Mouse (Mus musculus) embryonic facial prominence, embryonic 13.5 days (tissue): ENCODE results near the gene Adamts16. TPM values are rescaled to one million over a fixed set of nuclear protein-coding genes. Genes with fewer than 3 reads are reported as not detected.
"Not testable (repeated sequence)": the region's sequence is repeated elsewhere in the genome, so short reads cannot be mapped to it uniquely, and the experiment has no call there.

Experiments
- ATAC-seq: fragments of 200-750 bp; cut with Nextera tagmentation; 2 replicates; pipeline ENCODE4 v1.8.0; 2017; ENCODE audit warnings: low read depth; ENCODE audit not compliant: insufficient number of reproducible peaks, insufficient read depth, low FRiP score, low TSS enrichment
- H3K27ac ChIP-seq: fragments of 300-500 bp; sonication (generic); 2 replicates; pipeline ENCODE4 v1.5.1; 2015; ENCODE audit warnings: moderate library complexity, mild to moderate bottlenecking, inconsistent platforms
- H3K27me3 ChIP-seq: fragments of 300-500 bp; sonication (generic); 2 replicates; pipeline ENCODE4 v1.6.1; 2015; ENCODE audit warnings: mild to moderate bottlenecking, inconsistent platforms
- H3K36me3 ChIP-seq: fragments of 300-500 bp; sonication (generic); 2 replicates; pipeline ENCODE4 v1.6.1; 2015; ENCODE audit warnings: mild to moderate bottlenecking, inconsistent platforms
- H3K4me1 ChIP-seq: fragments of 300-500 bp; sonication (generic); 2 replicates; pipeline ENCODE4 v1.6.1; 2015; ENCODE audit warnings: inconsistent platforms
- H3K4me2 ChIP-seq: fragments of 300-500 bp; sonication (generic); 2 replicates; pipeline ENCODE4 v1.6.1; 2015; ENCODE audit warnings: moderate library complexity, mild to moderate bottlenecking, inconsistent platforms
- H3K4me3 ChIP-seq: fragments of 300-500 bp; sonication (generic); 2 replicates; pipeline ENCODE4 v1.5.1; 2015; ENCODE audit warnings: mild to moderate bottlenecking, inconsistent platforms
- H3K9ac ChIP-seq: fragments of 300-500 bp; sonication (generic); 2 replicates; pipeline ENCODE4 v1.6.1; 2015; ENCODE audit warnings: mild to moderate bottlenecking, inconsistent platforms
- H3K9me3 ChIP-seq: fragments of 300-500 bp; sonication (generic); 2 replicates; pipeline ENCODE4 v1.6.1; 2016; ENCODE audit warnings: inconsistent platforms
- WGBS: fragments of 180-500 bp; shearing (Covaris S2); methylation state at CpG from one replicate; pipeline ENCODE4 v1.1.7; 2015; ENCODE audit warnings: mixed read lengths; 5-methylcytosine and 5-hydroxymethylcytosine counted together
- polyA plus RNA-seq: library from polyadenylated mRNA; unstranded; fragments of >200 nt; fragmentation: Nextera tagmentation; extraction: Ambion mirVana; gene quantifications from 2 replicates; pipeline ENCODE4 v1.2.1, GENCODE M21; 2015

The Adamts16 gene
- 0.36 and 0.55 TPM in 2 replicates for polyA plus RNA-seq

GRCm38 (mm10) chr13:70841421-70841904, at the start of gene Adamts16:
Gene Adamts16 (minus strand): TSS chr13:70841811.
- Histone ChIP-seq H3K9me3 (no peaks in the 10 kb centered on the region), H3K27ac (no peak within 1 kb of the TSS), H3K36me3 (no peaks in the 10 kb centered on the region), H3K4me1 (peaks cover 10% of the 10 kb centered on the region), H3K4me3 (peak within 1 kb of the TSS; percentile 23), H3K4me2 (peak within 1 kb of the TSS; percentile 50), H3K9ac (0 out of 2 replicates have a peak within 1 kb of the TSS, but pooled peaks have one; percentile 1), H3K27me3 (peaks cover 71% of the 10 kb centered on the region)
- ATAC-seq, result no peak
- WGBS, result 2% methylated on average over 18 of the region's 18 CpGs

DNA sequence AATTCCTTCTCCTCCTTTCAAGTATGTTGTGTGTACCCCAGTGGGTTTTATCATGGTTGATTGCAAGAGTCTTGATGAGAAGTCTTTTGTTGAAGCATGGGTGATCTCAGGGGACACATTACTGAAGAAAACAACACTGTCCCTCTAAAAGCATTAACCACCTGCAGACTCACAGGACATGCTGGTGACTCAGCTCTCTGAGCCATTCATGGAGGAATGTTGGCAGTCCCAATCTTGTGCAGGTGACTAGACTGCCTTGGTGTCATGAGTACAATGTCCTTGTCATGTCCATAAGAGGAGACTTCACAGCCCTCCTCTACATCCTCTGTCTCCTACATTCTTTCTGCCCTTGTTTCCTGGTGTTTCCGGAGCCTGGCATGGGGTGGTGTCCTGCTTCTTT, 45.5 kb upstream of the Adamts16 start:
- ATAC-seq, result no peak

DNA sequence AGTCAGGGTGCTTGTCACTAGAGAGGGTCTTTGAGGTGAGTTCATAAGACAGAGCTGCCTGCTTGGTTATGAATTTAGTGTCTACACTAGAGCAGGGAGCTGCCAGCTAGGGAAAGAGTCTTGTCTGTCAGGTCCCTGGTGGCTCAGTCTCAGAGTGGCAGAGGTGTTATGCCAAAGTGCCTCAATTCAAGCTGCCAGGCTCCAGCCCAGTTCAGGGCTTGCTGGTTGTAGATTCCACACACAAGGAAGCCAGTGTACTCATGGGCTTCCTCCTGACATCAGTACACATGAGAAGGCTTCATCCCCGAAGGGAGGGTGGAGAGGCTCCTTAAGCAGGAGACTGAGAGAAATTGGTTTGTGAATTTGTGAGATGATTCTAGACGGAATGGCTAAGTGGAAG, 43.4 kb upstream of the Adamts16 start:
- H3K27ac ChIP-seq, result no peak overlapping the region
- no peak overlapping the region for H3K9ac ChIP-seq
- WGBS, result 79% methylated on average over 2 of the region's 2 CpGs
- no peaks in the 10 kb centered on the region for H3K36me3 ChIP-seq
- 0 out of 2 replicates have a peak, but pooled peaks cover 4% of the 10 kb centered on the region for H3K27me3 ChIP-seq
- ATAC-seq, result no peak
- no peak overlapping the region for H3K4me2 ChIP-seq
- H3K9me3 ChIP-seq, result no peaks in the 10 kb centered on the region
- H3K4me1 ChIP-seq, result 0 out of 2 replicates have a peak, but pooled peaks cover 3% of the 10 kb centered on the region
- no peak overlapping the region for H3K4me3 ChIP-seq

More for the DNA sequence above, 45.5 kb upstream of the Adamts16 start:
- 80% methylated on average over 1 of the region's 1 CpGs for WGBS
- H3K9ac ChIP-seq, result no peak overlapping the region
- 0 out of 2 replicates have a peak, but pooled peaks cover 3% of the 10 kb centered on the region for H3K4me1 ChIP-seq
- no peak overlapping the region for H3K4me2 ChIP-seq
- peaks cover 4% of the 10 kb centered on the region; the same call in 1 of the 2 replicates for H3K27me3 ChIP-seq
- no peak overlapping the region for H3K4me3 ChIP-seq
- no peaks in the 10 kb centered on the region for H3K36me3 ChIP-seq
- no peak overlapping the region for H3K27ac ChIP-seq
- no peaks in the 10 kb centered on the region for H3K9me3 ChIP-seq

DNA sequence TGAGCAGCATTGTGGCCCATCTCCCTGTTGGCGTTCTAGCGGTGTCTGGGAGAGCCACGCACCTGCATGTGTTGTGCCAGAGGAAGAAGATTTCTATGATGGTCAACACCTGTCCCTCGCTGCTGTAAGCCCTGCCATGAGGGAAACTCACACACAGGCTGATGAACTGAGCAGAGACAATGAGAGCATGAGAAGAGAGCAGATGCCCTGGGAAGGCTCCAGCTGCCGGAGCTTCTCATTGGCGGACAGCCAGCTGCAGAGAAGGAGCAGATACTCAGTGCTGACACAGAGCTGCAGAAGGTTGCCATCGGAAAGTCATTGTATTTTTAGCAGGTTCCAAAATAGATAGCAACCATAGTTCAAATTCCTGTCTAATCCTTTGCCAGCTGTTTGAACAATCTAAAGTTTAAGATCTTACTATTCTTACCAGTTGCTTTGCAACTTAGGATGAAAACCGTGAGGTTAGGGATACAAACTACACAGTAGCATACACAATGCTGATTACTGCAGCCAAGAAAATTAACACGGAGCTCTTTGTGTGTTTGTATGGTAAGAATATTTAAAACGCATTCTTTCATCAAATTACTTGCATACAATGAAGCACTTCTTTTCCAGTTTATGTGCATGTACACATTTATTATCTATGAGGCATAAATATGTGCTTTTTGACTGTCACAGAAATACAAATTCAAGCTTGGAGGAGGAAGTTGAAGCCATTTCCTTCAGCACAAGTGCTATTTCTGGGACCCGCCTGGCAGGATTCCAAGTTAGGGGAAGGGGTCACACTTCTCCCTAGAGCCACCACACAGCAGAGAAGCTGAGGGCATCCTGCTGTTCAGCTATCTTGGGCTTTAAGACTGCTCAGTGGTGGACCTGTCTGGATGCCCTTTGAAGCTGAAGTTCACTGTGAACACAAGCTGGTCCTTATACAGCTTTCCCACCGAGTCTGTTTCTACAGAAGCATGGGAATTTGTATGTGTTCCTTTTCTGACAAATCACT, 42.6 kb upstream of the Adamts16 start:
- WGBS, result 68% methylated on average over 12 of the region's 12 CpGs
- H3K36me3 ChIP-seq, result no peaks in the 10 kb centered on the region
- H3K27me3 ChIP-seq, result 0 out of 2 replicates have a peak, but pooled peaks cover 4% of the 10 kb centered on the region
- no peak for ATAC-seq
- no peaks in the 10 kb centered on the region for H3K9me3 ChIP-seq
- H3K4me2 ChIP-seq, result no peak overlapping the region
- H3K9ac ChIP-seq, result no peak overlapping the region
- H3K27ac ChIP-seq, result 0 out of 2 replicates have a peak overlapping the region, but pooled peaks have one; percentile 1
- 0 out of 2 replicates have a peak, but pooled peaks cover 3% of the 10 kb centered on the region for H3K4me1 ChIP-seq
- no peak overlapping the region for H3K4me3 ChIP-seq

DNA sequence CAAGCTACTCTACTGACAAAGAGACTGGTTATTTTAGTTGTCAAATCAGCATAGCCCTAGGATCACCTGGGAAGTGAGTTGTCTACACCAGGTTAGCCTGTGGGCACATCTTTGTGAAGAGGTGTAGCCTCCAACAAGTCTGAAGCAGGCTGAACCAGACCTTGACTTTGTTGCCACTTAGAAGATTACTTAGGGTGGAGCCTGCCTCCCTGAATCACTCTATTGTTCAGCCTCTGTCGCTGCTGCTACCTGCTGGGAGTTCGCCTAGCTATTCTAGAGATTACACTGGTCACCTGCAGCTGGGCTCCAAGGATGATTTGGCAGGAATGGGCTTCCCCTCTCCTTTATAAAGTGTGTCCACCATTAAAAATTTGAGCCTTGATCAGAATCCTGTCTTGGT, 38.4 kb upstream of the Adamts16 start:
- not testable (repeated sequence) for H3K4me3 ChIP-seq, H3K9me3 ChIP-seq, H3K4me1 ChIP-seq, H3K27ac ChIP-seq, H3K36me3 ChIP-seq, H3K27me3 ChIP-seq, H3K4me2 ChIP-seq, H3K9ac ChIP-seq, ATAC-seq
- WGBS, result 37% methylated on average over 2 of the region's 2 CpGs

DNA sequence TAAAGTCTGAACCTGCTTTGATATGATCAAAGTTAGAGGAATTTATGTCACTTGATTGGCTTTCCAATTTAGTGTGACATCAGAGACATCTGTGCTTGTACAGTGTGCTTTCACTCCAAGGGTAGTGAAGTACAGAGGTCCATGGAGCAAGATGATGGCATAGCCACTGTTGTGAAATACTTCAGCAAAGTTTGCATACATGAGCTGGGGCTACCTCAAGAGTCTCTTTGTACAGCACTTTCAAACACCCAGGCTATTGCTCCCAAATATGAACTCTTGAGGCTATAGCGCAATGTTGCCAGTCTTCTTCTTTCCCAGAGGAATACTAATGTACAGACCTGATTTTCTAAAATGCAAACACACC, 35.9 kb upstream of the Adamts16 start:
- Histone ChIP-seq H3K4me3 (no peak overlapping the region), H3K4me2 (no peak overlapping the region)
- 86% methylated on average over 1 of the region's 1 CpGs for WGBS

DNA sequence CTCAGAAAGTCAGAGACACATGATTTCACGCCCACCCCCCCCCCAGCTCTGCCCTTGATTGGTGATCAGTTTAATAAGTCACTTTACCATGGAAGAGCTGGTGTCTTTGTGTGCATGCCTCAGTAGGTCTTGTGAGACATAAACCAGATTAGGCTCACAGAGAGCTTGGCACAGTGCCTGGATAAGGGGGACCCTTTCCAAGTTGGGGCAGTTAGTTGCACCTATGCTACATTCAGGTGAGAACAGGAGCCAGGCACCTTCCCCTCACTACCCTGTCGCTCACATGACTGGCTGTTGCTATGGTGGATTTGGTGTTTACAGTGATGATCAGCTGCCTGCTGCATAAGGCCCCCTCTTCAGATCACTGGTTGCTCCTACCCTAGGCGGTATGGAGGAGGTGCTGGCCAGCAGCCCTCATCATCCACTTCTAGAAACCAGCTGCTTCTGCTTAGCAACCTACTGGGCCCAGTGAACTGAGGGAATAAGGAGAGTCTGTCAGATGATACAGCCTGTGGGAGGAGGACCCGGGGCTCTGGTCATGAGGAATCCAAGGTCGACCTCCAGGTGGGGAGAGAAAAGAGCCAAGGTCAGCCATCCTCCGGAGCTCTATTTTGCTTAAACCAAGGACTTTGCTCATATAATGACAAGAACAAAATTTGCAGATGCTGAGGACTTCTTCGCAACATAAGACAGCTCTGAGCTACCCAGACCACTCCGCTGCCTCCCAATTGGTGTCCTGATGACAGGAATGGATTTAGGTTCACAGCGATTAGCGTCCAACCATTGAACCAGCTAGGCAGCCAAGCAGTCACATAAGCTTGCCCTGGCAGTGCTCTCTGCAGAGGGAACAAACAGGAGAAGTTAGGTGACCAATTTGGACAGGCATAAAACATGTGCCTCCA, 35.3 kb upstream of the Adamts16 start:
- Histone ChIP-seq H3K36me3 (no peaks in the 10 kb centered on the region), H3K4me1 (no peaks in the 10 kb centered on the region), H3K9me3 (no peaks in the 10 kb centered on the region), H3K27ac (no peak overlapping the region), H3K27me3 (no peaks in the 10 kb centered on the region), H3K4me3 (no peak overlapping the region), H3K9ac (no peak overlapping the region), H3K4me2 (no peak overlapping the region)
- ATAC-seq, result no peak
- 78% methylated on average over 10 of the region's 10 CpGs for WGBS

More for the DNA sequence above, 35.9 kb upstream of the Adamts16 start:
- no peaks in the 10 kb centered on the region for H3K9me3 ChIP-seq
- ATAC-seq, result no peak
- no peaks in the 10 kb centered on the region for H3K4me1 ChIP-seq
- no peak overlapping the region for H3K9ac ChIP-seq
- no peaks in the 10 kb centered on the region for H3K27me3 ChIP-seq
- no peaks in the 10 kb centered on the region for H3K36me3 ChIP-seq
- no peak overlapping the region for H3K27ac ChIP-seq

DNA sequence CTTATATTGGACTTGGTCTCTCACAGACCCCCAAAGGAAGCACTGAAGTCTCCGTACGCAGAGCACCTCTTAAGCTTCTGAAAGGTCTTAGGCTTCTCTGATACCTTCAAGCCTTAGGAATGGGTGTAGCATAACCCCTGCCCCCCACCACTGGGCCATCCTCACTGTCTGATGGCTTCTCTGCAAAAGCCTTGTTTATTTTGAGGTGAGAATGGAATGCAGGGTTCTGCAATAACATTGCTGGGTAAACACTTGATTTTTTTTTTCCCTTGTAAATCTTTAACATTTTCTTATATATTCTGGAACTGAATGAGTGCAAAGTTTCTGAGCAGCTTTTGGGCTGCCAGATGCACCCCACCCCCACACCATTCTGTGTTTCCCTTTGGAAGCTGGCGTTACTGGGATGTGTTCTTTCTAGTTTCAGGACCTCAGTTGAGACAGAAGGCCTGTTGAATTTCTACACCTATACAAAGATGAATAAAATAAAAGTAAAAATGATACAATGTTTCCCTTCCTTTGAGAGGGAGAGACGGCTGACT, 33.9 kb upstream of the Adamts16 start:
- H3K4me2 ChIP-seq, result no peak overlapping the region
- H3K27ac ChIP-seq, result no peak overlapping the region
- no peak overlapping the region for H3K4me3 ChIP-seq
- H3K9ac ChIP-seq, result no peak overlapping the region
- no peaks in the 10 kb centered on the region for H3K9me3 ChIP-seq
- WGBS, result 88% methylated on average over 4 of the region's 4 CpGs
- peaks cover 4% of the 10 kb centered on the region; the same call in 1 of the 2 replicates for H3K4me1 ChIP-seq
- ATAC-seq, result no peak
- no peaks in the 10 kb centered on the region for H3K27me3 ChIP-seq
- no peaks in the 10 kb centered on the region for H3K36me3 ChIP-seq

- Histone ChIP-seq H3K27ac (no peak overlapping the region), H3K4me2 (no peak overlapping the region)
- ATAC-seq, result no peak
These were observed 33.1 kb upstream of the Adamts16 start for GRCm38 (mm10) chr13:70874741-70875140.

GRCm38 (mm10) chr13:70873851-70874250, 32.2 kb upstream of the Adamts16 start:
- not testable (repeated sequence) for H3K9me3 ChIP-seq, H3K9ac ChIP-seq, H3K4me2 ChIP-seq, H3K4me3 ChIP-seq, H3K4me1 ChIP-seq, H3K27me3 ChIP-seq, H3K36me3 ChIP-seq, ATAC-seq, H3K27ac ChIP-seq
- WGBS, result 59% methylated on average over 13 of the region's 13 CpGs

More at GRCm38 (mm10) chr13:70874741-70875140, 33.1 kb upstream of the Adamts16 start:
- no peaks in the 10 kb centered on the region for H3K27me3 ChIP-seq
- H3K4me3 ChIP-seq, result no peak overlapping the region
- no peaks in the 10 kb centered on the region for H3K36me3 ChIP-seq
- no peak overlapping the region for H3K9ac ChIP-seq
- H3K9me3 ChIP-seq, result no peaks in the 10 kb centered on the region
- peaks cover 4% of the 10 kb centered on the region; the same call in 1 of the 2 replicates for H3K4me1 ChIP-seq

DNA sequence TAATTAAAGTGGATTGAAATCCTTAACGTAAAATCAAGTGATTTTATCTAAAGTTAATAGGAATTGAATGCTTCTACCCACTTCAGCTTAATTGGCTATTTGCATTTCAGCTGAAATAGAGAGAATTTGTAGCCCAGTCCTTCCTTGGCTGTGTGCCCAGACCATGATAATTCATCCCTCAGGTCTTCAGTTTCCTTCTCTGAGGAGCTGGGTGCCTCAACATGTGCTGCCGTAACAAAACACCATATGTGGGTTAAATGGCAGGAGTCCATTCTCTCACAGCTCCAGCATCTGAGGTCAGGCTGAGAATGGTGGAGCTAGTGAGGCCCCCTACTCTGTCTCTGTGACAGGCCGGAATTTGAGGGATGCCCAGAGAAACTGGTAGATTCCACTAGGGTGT, 29.4 kb upstream of the Adamts16 start:
- Histone ChIP-seq H3K4me2 (no peak overlapping the region), H3K27ac (no peak overlapping the region), H3K27me3 (no peaks in the 10 kb centered on the region), H3K4me3 (no peak overlapping the region), H3K4me1 (peaks cover 4% of the 10 kb centered on the region; the same call in 1 of the 2 replicates), H3K36me3 (no peaks in the 10 kb centered on the region), H3K9ac (no peak overlapping the region), H3K9me3 (no peaks in the 10 kb centered on the region)
- no peak for ATAC-seq
- 51% methylated on average over 3 of the region's 3 CpGs for WGBS
